Mouse (Mus musculus): ENCODE measurements around the gene Fam216a. TPM values are rescaled to one million over a fixed set of nuclear protein-coding genes. Genes with fewer than 3 reads are reported as not detected.
A peak's percentile ranks its signal among the peaks of the same experiment; 100 is the strongest.
"Not testable (repeated sequence)": the region's sequence is repeated elsewhere in the genome, so short reads cannot be mapped to it uniquely, and the experiment has no call there.

Fam216a gene
- polyA plus RNA-seq, 1 experiment from 2014 or later: 9.8 TPM

DNA sequence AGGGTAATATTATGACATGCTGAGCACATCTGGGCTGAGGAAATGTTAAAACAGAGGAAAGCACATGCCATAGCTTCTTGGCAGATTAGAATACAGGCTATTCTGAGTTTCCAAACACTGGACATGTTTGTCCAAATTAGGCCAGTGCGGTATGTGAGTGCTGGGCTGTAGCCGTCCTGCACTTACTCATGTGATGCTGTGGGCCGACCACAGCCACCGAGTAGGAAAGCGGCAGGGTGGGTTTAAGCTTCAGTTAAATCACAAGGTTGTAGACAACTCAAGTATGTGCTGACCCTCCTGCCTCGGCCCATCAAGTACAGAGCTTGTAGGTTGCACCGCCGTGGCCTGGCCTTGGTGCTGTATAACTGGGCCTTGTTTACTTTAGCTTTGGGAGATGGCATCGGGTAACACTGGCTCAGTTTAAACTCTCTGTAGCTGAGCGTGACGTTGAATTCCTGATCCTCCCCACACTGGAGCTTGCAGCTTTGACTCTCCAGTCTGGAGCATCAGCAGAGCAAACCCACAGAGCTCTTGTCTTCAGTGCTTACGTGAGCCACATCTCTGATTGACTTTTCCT is 51.9 kb downstream of the Fam216a start:
- no peak for TF ChIP-seq EP300 (IDR thresholded peaks at IDR 0.05; ENCODE audit: low read depth)
- no peak for TF ChIP-seq CTCF (IDR thresholded peaks at IDR 0.05; ENCODE audit: low read depth)
- H3K4me1 ChIP-seq (ENCODE audit: insufficient read depth): peaks cover 8% of the 10 kb centered on the region
- no peak overlapping the region for H3K9ac ChIP-seq (replicated peaks)
- no peaks in the 10 kb centered on the region for H3K27me3 ChIP-seq (ENCODE audit: insufficient read depth, low read length)
- H3K36me3 ChIP-seq (replicated peaks; ENCODE audit: insufficient read depth, low read length): peaks cover 41% of the 10 kb centered on the region
- H3K4me2 ChIP-seq (ENCODE audit: low read depth, low read length): no peak overlapping the region
- no peak for DNase-seq
- ATAC-seq: no peak
- WGBS (ENCODE audit: insufficient replicate concordance): 75% methylated on average over 12 of the region's 12 CpGs
- H3K9me3 ChIP-seq (ENCODE audit: low read length): no peaks in the 10 kb centered on the region
- no peak overlapping the region for H3K4me3 ChIP-seq (ENCODE audit: low read depth, low read length)
- no peak overlapping the region for H3K27ac ChIP-seq (ENCODE audit: low read depth)

DNA sequence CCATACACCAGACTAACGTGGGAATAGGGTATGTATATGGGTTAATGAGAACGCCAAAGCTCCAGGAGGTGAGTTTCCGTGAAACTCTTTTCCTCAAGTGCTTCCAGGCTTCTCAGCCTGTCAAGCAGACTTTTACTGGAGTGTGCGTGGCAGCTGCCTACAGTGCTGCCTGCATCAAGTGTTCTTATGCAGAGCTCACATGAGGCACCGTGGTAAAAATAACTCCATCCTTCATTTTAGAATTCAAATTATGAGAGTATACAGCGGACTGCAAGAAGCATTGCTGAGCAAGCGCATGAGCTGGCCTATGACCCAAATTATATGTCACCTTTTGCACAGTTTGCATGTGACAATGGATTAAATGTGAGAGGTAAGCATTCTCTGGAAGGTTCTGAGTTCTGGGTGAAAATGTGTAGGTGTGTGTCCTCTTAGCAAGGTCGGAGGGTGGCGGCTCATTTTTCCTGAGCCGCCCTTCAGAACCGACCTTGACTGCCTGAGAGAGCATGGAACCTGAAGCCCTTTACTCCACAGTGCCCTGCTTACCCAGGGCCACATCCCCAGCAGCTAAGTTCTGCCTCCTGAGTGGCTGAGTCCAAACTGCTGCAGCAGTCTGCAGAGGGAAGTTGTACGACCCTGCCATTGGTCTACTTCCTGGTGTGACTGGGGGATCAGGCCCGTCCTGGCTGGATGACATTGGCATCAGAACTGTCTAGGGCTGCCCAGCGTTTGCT is 52.5 kb downstream of the Fam216a start:
- no peak overlapping the region for H3K4me2 ChIP-seq (ENCODE audit: low read depth, low read length)
- no peak overlapping the region for H3K4me3 ChIP-seq (ENCODE audit: low read depth, low read length)
- H3K4me1 ChIP-seq (ENCODE audit: insufficient read depth): peaks cover 13% of the 10 kb centered on the region
- no peaks in the 10 kb centered on the region for H3K27me3 ChIP-seq (ENCODE audit: insufficient read depth, low read length)
- DNase-seq (no peak), ATAC-seq (no peak)
- no peak for TF ChIP-seq CTCF (IDR thresholded peaks at IDR 0.05; ENCODE audit: low read depth)
- TF ChIP-seq EP300 (IDR thresholded peaks at IDR 0.05; ENCODE audit: low read depth): no peak
- H3K9me3 ChIP-seq (ENCODE audit: low read length): no peaks in the 10 kb centered on the region
- no peak overlapping the region for H3K9ac ChIP-seq (replicated peaks)
- H3K27ac ChIP-seq (ENCODE audit: low read depth): no peak overlapping the region
- H3K36me3 ChIP-seq (replicated peaks; ENCODE audit: insufficient read depth, low read length): peaks cover 41% of the 10 kb centered on the region
- 83% methylated on average over 14 of the region's 14 CpGs for WGBS (ENCODE audit: insufficient replicate concordance)

DNA sequence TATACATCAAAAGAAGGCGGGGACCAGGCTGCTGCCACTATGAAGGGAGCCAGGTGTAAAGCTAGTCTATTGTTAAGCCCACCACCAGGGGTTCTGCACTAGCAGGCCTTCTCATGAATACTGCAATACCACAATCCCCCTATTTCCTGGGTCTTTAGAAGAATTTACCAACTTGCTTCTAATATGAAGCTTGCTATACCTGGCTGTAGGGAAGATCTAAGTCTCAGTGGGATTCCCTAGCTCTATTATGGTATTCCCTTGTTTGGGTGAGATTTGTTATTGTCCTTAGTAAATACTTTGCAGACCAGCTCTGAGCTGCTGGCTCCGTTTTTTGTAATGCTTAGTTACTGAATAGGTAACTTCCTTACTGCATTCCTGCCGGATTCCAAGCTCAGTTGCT is 53.2 kb downstream of the Fam216a start:
- H3K27me3 ChIP-seq (ENCODE audit: insufficient read depth, low read length); ATAC-seq; H3K9me3 ChIP-seq (ENCODE audit: low read length); H3K4me2 ChIP-seq (ENCODE audit: low read depth, low read length); H3K9ac ChIP-seq (replicated peaks); H3K4me3 ChIP-seq (ENCODE audit: low read depth, low read length); H3K27ac ChIP-seq (ENCODE audit: low read depth); DNase-seq: not testable (repeated sequence)
- Histone ChIP-seq H3K4me1 (ENCODE audit: insufficient read depth) (peaks cover 19% of the 10 kb centered on the region), H3K36me3 (replicated peaks; ENCODE audit: insufficient read depth, low read length) (peaks cover 47% of the 10 kb centered on the region)
- whole genome bisulfite sequencing (ENCODE audit: insufficient replicate concordance): 85% methylated on average over 3 of the region's 3 CpGs

DNA sequence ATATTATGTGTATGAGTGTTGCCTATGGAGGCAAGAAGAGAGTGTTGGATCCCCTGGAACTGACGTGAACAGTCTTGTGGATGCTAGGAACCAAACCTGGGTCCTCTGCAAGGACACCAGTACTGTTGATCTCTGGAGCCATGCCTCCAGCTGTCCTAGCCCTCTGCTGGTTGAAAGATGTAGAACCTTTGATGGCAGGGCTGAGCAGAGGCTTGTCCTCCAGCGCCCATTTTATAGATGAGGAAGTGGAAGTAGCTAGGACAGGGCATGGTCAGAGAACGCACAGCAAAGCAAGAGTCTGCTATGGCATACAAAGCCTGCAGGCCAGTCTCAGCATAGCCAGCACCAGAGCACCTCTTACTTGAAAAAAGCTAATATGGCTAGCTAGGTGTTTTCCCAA is 54.1 kb downstream of the Fam216a start:
- Histone ChIP-seq H3K9ac (replicated peaks) (no peak overlapping the region), H3K9me3 (ENCODE audit: low read length) (no peaks in the 10 kb centered on the region), H3K4me1 (ENCODE audit: insufficient read depth) (peaks cover 19% of the 10 kb centered on the region), H3K36me3 (replicated peaks; ENCODE audit: insufficient read depth, low read length) (peaks cover 51% of the 10 kb centered on the region), H3K27me3 (ENCODE audit: insufficient read depth, low read length) (no peaks in the 10 kb centered on the region), H3K27ac (ENCODE audit: low read depth) (no peak overlapping the region), H3K4me3 (ENCODE audit: low read depth, low read length) (no peak overlapping the region), H3K4me2 (ENCODE audit: low read depth, low read length) (no peak overlapping the region)
- ATAC-seq: peak; percentile 27
- TF ChIP-seq CTCF (IDR thresholded peaks at IDR 0.05; ENCODE audit: low read depth): peak; percentile 76
- TF ChIP-seq EP300 (IDR thresholded peaks at IDR 0.05; ENCODE audit: low read depth): no peak
- DNase-seq: peak; percentile 50
- WGBS (ENCODE audit: insufficient replicate concordance): 45% methylated on average over 3 of the region's 3 CpGs

DNA sequence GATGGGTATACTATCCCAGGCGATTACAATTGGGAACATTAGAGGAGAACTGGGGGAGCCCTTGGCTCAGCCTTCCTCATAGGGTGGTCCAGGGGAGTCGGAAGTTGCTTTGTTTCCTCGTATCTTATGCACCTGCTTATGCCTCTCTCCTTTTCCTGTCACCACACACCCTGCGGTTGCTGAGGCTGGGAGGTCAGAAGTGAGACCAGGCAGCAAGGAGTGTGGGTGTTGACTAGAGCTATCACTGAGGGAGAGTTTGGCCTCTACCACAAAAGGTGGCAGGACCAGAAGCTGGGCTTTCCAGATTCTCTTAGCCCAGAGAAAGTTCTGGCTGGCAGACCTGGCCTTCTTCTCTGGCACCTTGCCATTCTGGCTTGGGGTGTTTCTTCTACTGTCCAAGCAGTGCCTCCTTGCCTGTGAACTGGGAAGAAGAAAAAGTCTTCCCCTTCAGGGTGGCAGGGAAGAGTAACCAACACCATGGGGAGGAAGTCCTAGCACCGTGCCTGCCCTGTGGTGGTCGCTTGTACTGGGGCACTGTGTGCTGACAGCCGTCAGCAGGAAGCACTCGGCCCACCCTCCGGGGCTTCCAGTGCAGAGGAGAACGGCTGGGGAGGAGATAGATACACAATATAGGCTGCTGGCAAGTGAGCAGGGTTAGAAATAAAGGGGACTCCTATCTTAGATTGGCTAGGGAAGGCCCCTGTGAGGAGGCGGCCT is 54.7 kb downstream of the Fam216a start:
- Histone ChIP-seq H3K4me1 (ENCODE audit: insufficient read depth) (peaks cover 19% of the 10 kb centered on the region), H3K27ac (ENCODE audit: low read depth) (no peak overlapping the region), H3K4me2 (ENCODE audit: low read depth, low read length) (no peak overlapping the region), H3K36me3 (replicated peaks; ENCODE audit: insufficient read depth, low read length) (peaks cover 53% of the 10 kb centered on the region), H3K9ac (replicated peaks) (no peak overlapping the region), H3K9me3 (ENCODE audit: low read length) (no peaks in the 10 kb centered on the region), H3K4me3 (ENCODE audit: low read depth, low read length) (no peak overlapping the region), H3K27me3 (ENCODE audit: insufficient read depth, low read length) (no peaks in the 10 kb centered on the region)
- DNase-seq (no peak), ATAC-seq (no peak)
- TF ChIP-seq CTCF (IDR thresholded peaks at IDR 0.05; ENCODE audit: low read depth) (no peak), EP300 (IDR thresholded peaks at IDR 0.05; ENCODE audit: low read depth) (no peak)
- WGBS (ENCODE audit: insufficient replicate concordance): 51% methylated on average over 11 of the region's 11 CpGs

- 26% methylated on average over 20 of the region's 20 CpGs for WGBS (ENCODE audit: insufficient replicate concordance)
- no peaks in the 10 kb centered on the region for H3K27me3 ChIP-seq (ENCODE audit: insufficient read depth, low read length)
- H3K4me3 ChIP-seq (ENCODE audit: low read depth, low read length): no peak overlapping the region
- H3K9me3 ChIP-seq (ENCODE audit: low read length): no peaks in the 10 kb centered on the region
- H3K4me2 ChIP-seq (ENCODE audit: low read depth, low read length): peak overlapping the region; percentile 52
- H3K36me3 ChIP-seq (replicated peaks; ENCODE audit: insufficient read depth, low read length): peaks cover 43% of the 10 kb centered on the region
- peak; percentile 34 for TF ChIP-seq CTCF (IDR thresholded peaks at IDR 0.05; ENCODE audit: low read depth)
- TF ChIP-seq EP300 (IDR thresholded peaks at IDR 0.05; ENCODE audit: low read depth): no peak
- ATAC-seq (peak; percentile 92), DNase-seq (peak; percentile 78)
- peak overlapping the region; percentile 17; the same call in 1 of the 2 replicates for H3K9ac ChIP-seq (replicated peaks)
- H3K4me1 ChIP-seq (ENCODE audit: insufficient read depth): peaks cover 19% of the 10 kb centered on the region
- H3K27ac ChIP-seq (ENCODE audit: low read depth): peak overlapping the region; percentile 80
These were observed 57.0 kb downstream of the Fam216a start for GRCm38 (mm10) chr5:122314966-122315667.

Other genes starting within 250 kb of the Fam216a start
- gene Ccdc63, start 231.5 kb downstream of the Fam216a start, polyA plus RNA-seq (2015; fragmentation: Nextera tagmentation; extraction: Ambion mirVana): 0.13 and 0.18 TPM in 2 replicates
- 97.7 and 97.9 TPM in 2 replicates for gene Ppp1cc, start 214.1 kb downstream of the Fam216a start, polyA plus RNA-seq (2015; fragmentation: Nextera tagmentation; extraction: Ambion mirVana)
- 7.0 and 7.3 TPM in 2 replicates for gene Hvcn1, start 165.6 kb downstream of the Fam216a start, polyA plus RNA-seq (2015; fragmentation: Nextera tagmentation; extraction: Ambion mirVana)
- 1.1 and 1.2 TPM in 2 replicates for gene Tctn1, start 107.9 kb downstream of the Fam216a start, polyA plus RNA-seq (2015; fragmentation: Nextera tagmentation; extraction: Ambion mirVana)
- 4.4 and 5.6 TPM in 2 replicates for gene Pptc7, start 88.0 kb downstream of the Fam216a start, polyA plus RNA-seq (2015; fragmentation: Nextera tagmentation; extraction: Ambion mirVana)
- gene Rad9b, start 18.1 kb downstream of the Fam216a start, polyA plus RNA-seq (2015; fragmentation: Nextera tagmentation; extraction: Ambion mirVana): 2.7 and 3.0 TPM in 2 replicates
- 93.1 and 104 TPM in 2 replicates for gene Vps29, start 18.0 kb downstream of the Fam216a start, polyA plus RNA-seq (2015; fragmentation: Nextera tagmentation; extraction: Ambion mirVana)
- gene Gpn3, start 488 bp downstream of the Fam216a start, polyA plus RNA-seq (2015; fragmentation: Nextera tagmentation; extraction: Ambion mirVana): 25.2 and 26.7 TPM in 2 replicates
- gene Arpc3, start 19.5 kb upstream of the Fam216a start, polyA plus RNA-seq (2015; fragmentation: Nextera tagmentation; extraction: Ambion mirVana): 79.7 and 86.6 TPM in 2 replicates
- gene Anapc7, start 49.3 kb upstream of the Fam216a start, polyA plus RNA-seq (2015; fragmentation: Nextera tagmentation; extraction: Ambion mirVana): 11.0 and 11.8 TPM in 2 replicates
- gene Atp2a2, start 129.9 kb upstream of the Fam216a start, polyA plus RNA-seq (2015; fragmentation: Nextera tagmentation; extraction: Ambion mirVana): 13.5 and 14.8 TPM in 2 replicates
- 2.7 TPM in 2 replicates for gene Ift81, start 242.2 kb upstream of the Fam216a start, polyA plus RNA-seq (2015; fragmentation: Nextera tagmentation; extraction: Ambion mirVana)

Data from liver, postnatal 0 days (tissue).